ENCODE assay signal across 8 mouse cellular contexts in genomic region chr5:125177481-125178134, GRCm38 (mm10). TPM values are rescaled to one million over a fixed set of nuclear protein-coding genes. Genes with fewer than 3 reads are reported as not detected.
A peak's percentile ranks its signal among the peaks of the same experiment; 100 is the strongest.
DNase-seq lines count a peak whose midpoint lies in the region; ATAC-seq and TF ChIP-seq lines count a peak whose summit lies in the region.

No protein-coding gene starts in this region.

- H3K36me3 ChIP-seq in forebrain, embryonic 15.5 days = no peaks in the 10 kb centered on the region
- no peaks in the 10 kb centered on the region for H3K36me3 ChIP-seq in neural tube, embryonic 14.5 days (ENCODE audit: control insufficient read depth, insufficient read depth, low read length)
- H3K36me3 ChIP-seq in thymus, adult 2 months (ENCODE audit: control insufficient read depth, insufficient read depth, low read length) = no peaks in the 10 kb centered on the region

- DNase-seq in CD8-positive naive resting alpha-beta T cell, adult 2 months (ENCODE audit: low read depth in 2 of 2, low spot score in 2 of 2) = peak; percentile 69 to 85
- peak; percentile 81 for DNase-seq in heart, postnatal 14 days
- peak; percentile 80 to 91 for DNase-seq in layer of hippocampus, adult 18-20 months (ENCODE audit: low spot score in 2 of 2)
- peak; percentile 76 to 83 for DNase-seq in lung, adult 18-20 months
- DNase-seq in thymus, adult 2 months = peak; percentile 84

- peak; percentile 16 for ATAC-seq in forebrain, embryonic 15.5 days (replicated peaks)
- peak; percentile 42 for ATAC-seq in neural tube, embryonic 14.5 days (ENCODE audit: low read depth)

- H3K9me3 ChIP-seq in forebrain, embryonic 15.5 days = no peaks in the 10 kb centered on the region
- no peaks in the 10 kb centered on the region for H3K9me3 ChIP-seq in neural tube, embryonic 14.5 days (ENCODE audit: control insufficient read depth, low read length)

- no peaks in the 10 kb centered on the region for H3K27me3 ChIP-seq in forebrain, embryonic 15.5 days
- no peaks in the 10 kb centered on the region for H3K27me3 ChIP-seq in neural tube, embryonic 14.5 days (ENCODE audit: control insufficient read depth, insufficient read depth, low read length)
- no peaks in the 10 kb centered on the region for H3K27me3 ChIP-seq in thymus, adult 2 months (ENCODE audit: control insufficient read depth, insufficient read depth, low read length)

- intact Hi-C loops in heart, postnatal 14 days (cut with DNase I) = loop anchor here (5.0 kb wide), 3 partner anchors 35 to 90 kb away; no protein-coding TSS in a partner anchor

- TF ChIP-seq POLR2A in bone marrow, adult 2 months (IDR thresholded peaks at IDR 0.05; ENCODE audit: borderline replicate concordance, control insufficient read depth, low read depth, low read length) = no peak; the same call in 1 of the 2 replicates
- no peak for TF ChIP-seq POLR2A in thymus, adult 2 months (IDR thresholded peaks at IDR 0.05; ENCODE audit: control insufficient read depth, extremely low read depth, insufficient read depth, low read length, poor library complexity)

- peak overlapping the region; percentile 39; the same call in 1 of the 2 replicates for H3K27ac ChIP-seq in bone marrow, adult 2 months (ENCODE audit: control insufficient read depth, insufficient read depth, low read depth, low read length, poor library complexity)
- H3K27ac ChIP-seq in forebrain, embryonic 15.5 days (replicated peaks) = peak overlapping the region; percentile 96
- H3K27ac ChIP-seq in neural tube, embryonic 14.5 days (ENCODE audit: low read depth, low read length) = peak overlapping the region; percentile 96
- no peak overlapping the region for H3K27ac ChIP-seq in thymus, adult 2 months (ENCODE audit: control insufficient read depth, insufficient read depth, low read length)

- H3K9ac ChIP-seq in forebrain, embryonic 15.5 days (replicated peaks) = peak overlapping the region; percentile 83
- peak overlapping the region; percentile 90 for H3K9ac ChIP-seq in neural tube, embryonic 14.5 days (replicated peaks; ENCODE audit: low read depth, low read length)

- 2% methylated on average over 44 of the region's 44 CpGs for WGBS in bone marrow, adult 2 months
- WGBS in forebrain, embryonic 15.5 days = under 1% methylated on average over 44 of the region's 44 CpGs
- WGBS in neural tube, embryonic 14.5 days = under 1% methylated on average over 44 of the region's 44 CpGs
- 1% methylated on average over 44 of the region's 44 CpGs for WGBS in thymus, adult 2 months

- peak overlapping the region; percentile 94 for H3K4me2 ChIP-seq in forebrain, embryonic 15.5 days (replicated peaks)
- peak overlapping the region; percentile 95 for H3K4me2 ChIP-seq in neural tube, embryonic 14.5 days (ENCODE audit: low read depth, low read length)

- H3K4me1 ChIP-seq in bone marrow, adult 2 months (ENCODE audit: control insufficient read depth, insufficient read depth, low read length) = peaks cover 5% of the 10 kb centered on the region
- H3K4me1 ChIP-seq in forebrain, embryonic 15.5 days = peaks cover 56% of the 10 kb centered on the region
- peaks cover 56% of the 10 kb centered on the region for H3K4me1 ChIP-seq in neural tube, embryonic 14.5 days (ENCODE audit: control insufficient read depth, insufficient read depth, low read length)
- H3K4me1 ChIP-seq in thymus, adult 2 months (replicated peaks; ENCODE audit: control insufficient read depth, insufficient read depth, low read length) = peaks cover 27% of the 10 kb centered on the region

- peak; percentile 12; the same call in 1 of the 2 replicates for TF ChIP-seq CTCF in bone marrow, adult 2 months (IDR thresholded peaks at IDR 0.05; ENCODE audit: control insufficient read depth, insufficient read depth, low read length)
- peak; percentile 37; the same call in 1 of the 2 replicates for TF ChIP-seq CTCF in thymus, adult 2 months (IDR thresholded peaks at IDR 0.05; ENCODE audit: borderline replicate concordance, control insufficient read depth, extremely low read depth, insufficient read depth, low read length, poor library complexity)

- peak overlapping the region; percentile 75 for H3K4me3 ChIP-seq in bone marrow, adult 2 months (replicated peaks; ENCODE audit: control insufficient read depth, low read depth, low read length)
- peak overlapping the region; percentile 55 for H3K4me3 ChIP-seq in forebrain, embryonic 15.5 days
- peak overlapping the region; percentile 87 for H3K4me3 ChIP-seq in neural tube, embryonic 14.5 days (ENCODE audit: low read depth, low read length)
- peak overlapping the region; percentile 86 for H3K4me3 ChIP-seq in thymus, adult 2 months (ENCODE audit: control insufficient read depth, insufficient read depth, low read length)

RNA-seq across cellular contexts. Expression of gene Ncor2, which starts 1.4 kb away (rescaled TPM):
- polyA plus RNA-seq in bone marrow, adult 2 months (2011; ENCODE audit: insufficient read depth, insufficient read length, low replicate concordance, missing spikeins) = 20.4 and 46.9 TPM in 2 replicates
- polyA plus RNA-seq in forebrain, embryonic 15.5 days (2015; fragmentation: Nextera tagmentation; extraction: Ambion mirVana) = 30.2 and 31.6 TPM in 2 replicates
- total RNA-seq in heart, postnatal 14 days (2021) = 10 to 100 TPM; 89.1 to 98.5 TPM
- 100 to 1,000 TPM; 291 to 298 TPM for total RNA-seq in layer of hippocampus, adult 18-20 months (2021)
- 29.1 and 32.8 TPM in 2 replicates for polyA plus RNA-seq in neural tube, embryonic 14.5 days (2014; fragmentation: Nextera tagmentation; extraction: Ambion mirVana)
- 75.8 and 98.4 TPM in 2 replicates for polyA plus RNA-seq in thymus, adult 2 months (2012; rRNA removed)
